Mouse (Mus musculus): ENCODE measurements around the gene Tnfrsf13c. TPM values are rescaled to one million over a fixed set of nuclear protein-coding genes. Genes with fewer than 3 reads are reported as not detected.

Gene Tnfrsf13c
- total and polyA plus RNA-seq, 3 experiments = 204 to 287 (median 257) TPM

DNA sequence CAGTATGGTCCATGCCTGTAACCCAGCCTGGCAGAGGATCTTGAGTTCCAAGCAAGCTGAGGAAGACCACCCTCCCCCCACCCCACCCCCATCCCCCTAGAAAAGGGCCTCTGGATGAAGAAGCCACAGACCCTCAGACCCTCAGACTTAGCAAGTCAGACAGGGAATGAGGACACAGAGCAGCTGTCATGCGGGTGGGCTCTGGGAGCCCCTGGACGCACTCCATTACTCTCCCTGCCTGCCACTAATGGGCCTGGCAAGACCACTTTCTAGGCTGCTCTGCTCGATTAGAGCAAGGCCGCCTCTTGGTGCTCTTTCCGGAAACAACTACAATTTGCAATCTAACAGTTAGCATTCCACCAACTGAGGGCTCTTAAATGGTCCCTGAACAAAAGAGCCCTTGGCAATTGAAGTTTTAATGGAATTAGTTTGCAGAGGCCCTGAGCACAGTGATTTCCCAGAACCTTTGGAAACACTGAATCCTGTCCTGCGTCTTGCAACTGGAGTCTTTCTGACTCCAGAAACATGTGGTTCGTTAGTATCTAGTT lies 46.4 kb downstream of the Tnfrsf13c start:
- in situ Hi-C loops (cut with MboI; ENCODE audit: low pct_ligation_motif_present, low pct_unique_long_range_greater_than_20kb, low sequenced_read_pairs) (no loop called here), dilution Hi-C loops (cut with MboI; ENCODE audit: extremely low pct_ligation_motif_present, extremely low pct_unique_long_range_greater_than_20kb, low sequenced_read_pairs) (no loop called here)
- H3K4me1 ChIP-seq (ENCODE audit: control insufficient read depth in 1 of 2, insufficient read depth in 2 of 2) = no peaks in the 10 kb centered on the region
- no peak for TF ChIP-seq ZC3H11A (IDR thresholded peaks at IDR 0.05; ENCODE audit: low read depth, low read length)
- no peak for TF ChIP-seq SIN3A (IDR thresholded peaks at IDR 0.05; ENCODE audit: low read length)
- TF ChIP-seq ELF1 (IDR thresholded peaks at IDR 0.05; ENCODE audit: low read depth, low read length) = no peak
- TF ChIP-seq PAX5 (IDR thresholded peaks at IDR 0.05; ENCODE audit: low read length) = no peak
- TF ChIP-seq BHLHE40 (IDR thresholded peaks at IDR 0.05; ENCODE audit: low read depth, low read length) = no peak
- TF ChIP-seq E2F4 (IDR thresholded peaks at IDR 0.05; ENCODE audit: insufficient replicate concordance, low read depth, low read length) = no peak
- no peak for TF ChIP-seq ZMIZ1 (IDR thresholded peaks at IDR 0.05; ENCODE audit: low read depth, low read length)
- no peak for TF ChIP-seq JUND (conservative IDR thresholded peaks at IDR 0.05; ENCODE audit: low read depth, low read length)
- H3K36me3 ChIP-seq (replicated peaks in 1 of 2; ENCODE audit: control insufficient read depth in 1 of 2, insufficient read depth in 1 of 2, low read length in 1 of 2) = peaks cover 87 to 98% of the 10 kb centered on the region in 2 experiments
- H3K27ac ChIP-seq (ENCODE audit: insufficient read depth, low read depth) = no peak overlapping the region
- H3K79me2 ChIP-seq (replicated peaks; ENCODE audit: control insufficient read depth, extremely low read depth, insufficient read depth, poor library complexity, severe bottlenecking) = no peaks in the 10 kb centered on the region; the same call in none of the 2 replicates
- no peak overlapping the region for H3K4me2 ChIP-seq (ENCODE audit: insufficient read depth, low read depth, poor library complexity, severe bottlenecking)
- H3K9me3 ChIP-seq (replicated peaks; ENCODE audit: low read length) = peaks cover 36% of the 10 kb centered on the region
- H3K9ac ChIP-seq (ENCODE audit: insufficient read depth, low read depth) = no peak overlapping the region
- DNase-seq (ENCODE audit: extremely low read depth) = no peak
- H3K4me3 ChIP-seq (replicated peaks in 1 of 3; ENCODE audit: low read depth in 2 of 3, low read length in 2 of 3, poor library complexity in 1 of 3) = no peak overlapping the region
- H3K27me3 ChIP-seq (replicated peaks) = no peaks in the 10 kb centered on the region

DNA sequence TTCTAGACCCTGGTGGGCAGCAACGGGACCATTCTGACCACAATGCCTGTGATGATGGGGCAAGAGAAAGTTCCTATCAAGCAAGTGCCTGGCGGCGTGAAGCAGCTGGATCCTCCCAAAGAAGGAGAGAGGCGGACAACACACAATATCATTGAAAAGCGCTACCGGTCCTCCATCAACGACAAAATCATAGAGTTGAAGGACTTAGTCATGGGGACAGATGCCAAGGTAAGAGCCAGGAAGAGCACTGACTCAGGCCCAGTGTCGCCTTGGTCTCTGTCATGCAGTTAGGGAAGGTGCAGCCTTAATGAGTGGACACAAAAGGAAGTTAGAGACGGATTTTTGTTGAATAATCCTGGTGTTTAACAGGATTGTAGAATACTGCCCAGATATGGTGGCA lies 49.1 kb downstream of the Tnfrsf13c start:
- H3K4me1 ChIP-seq (ENCODE audit: control insufficient read depth in 1 of 2, insufficient read depth in 2 of 2) = no peaks in the 10 kb centered on the region
- peaks cover 15% of the 10 kb centered on the region for H3K9me3 ChIP-seq (replicated peaks; ENCODE audit: low read length)
- H3K27ac ChIP-seq (ENCODE audit: insufficient read depth, low read depth) = no peak overlapping the region
- no peak for DNase-seq (ENCODE audit: extremely low read depth)
- H3K27me3 ChIP-seq (replicated peaks) = no peaks in the 10 kb centered on the region
- TF ChIP-seq KAT2A (IDR thresholded peaks at IDR 0.05; ENCODE audit: insufficient replicate concordance, low read length) = no peak
- dilution Hi-C loops (cut with MboI; ENCODE audit: extremely low pct_ligation_motif_present, extremely low pct_unique_long_range_greater_than_20kb, low sequenced_read_pairs) = no loop called here
- no peak overlapping the region for H3K4me2 ChIP-seq (ENCODE audit: insufficient read depth, low read depth, poor library complexity, severe bottlenecking)
- H3K4me3 ChIP-seq (replicated peaks in 1 of 3; ENCODE audit: low read depth in 2 of 3, low read length in 2 of 3, poor library complexity in 1 of 3) = no peak overlapping the region
- H3K36me3 ChIP-seq (replicated peaks in 1 of 2; ENCODE audit: control insufficient read depth in 1 of 2, insufficient read depth in 1 of 2, low read length in 1 of 2) = peaks cover 90 to 97% of the 10 kb centered on the region in 2 experiments
- in situ Hi-C loops (cut with MboI; ENCODE audit: low pct_ligation_motif_present, low pct_unique_long_range_greater_than_20kb, low sequenced_read_pairs) = no loop called here
- H3K9ac ChIP-seq (ENCODE audit: insufficient read depth, low read depth) = no peak overlapping the region
- peaks cover 5% of the 10 kb centered on the region for H3K79me2 ChIP-seq (replicated peaks; ENCODE audit: control insufficient read depth, extremely low read depth, insufficient read depth, poor library complexity, severe bottlenecking)

DNA sequence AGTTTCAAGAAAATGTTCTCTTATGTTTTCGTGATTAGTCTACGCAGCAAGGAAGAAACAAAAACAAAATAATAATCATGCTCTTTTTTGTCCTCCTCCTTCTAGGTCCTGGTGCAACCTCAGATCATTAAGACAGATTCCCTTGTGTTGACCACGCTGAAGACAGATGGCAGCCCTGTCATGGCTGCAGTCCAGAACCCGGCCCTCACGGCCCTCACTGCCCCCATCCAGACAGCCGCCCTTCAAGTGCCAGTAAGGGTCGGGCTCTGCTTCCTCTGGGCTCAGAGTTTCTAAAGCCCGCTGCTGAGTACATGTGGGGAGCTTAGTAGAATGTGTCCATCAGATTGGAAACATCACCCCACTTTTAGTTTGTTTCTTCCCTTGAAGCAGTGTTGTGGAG lies 51.5 kb downstream of the Tnfrsf13c start:
- Histone ChIP-seq H3K79me2 (replicated peaks; ENCODE audit: control insufficient read depth, extremely low read depth, insufficient read depth, poor library complexity, severe bottlenecking) (peaks cover 28% of the 10 kb centered on the region), H3K4me2 (ENCODE audit: insufficient read depth, low read depth, poor library complexity, severe bottlenecking) (no peak overlapping the region), H3K27ac (ENCODE audit: insufficient read depth, low read depth) (no peak overlapping the region), H3K4me1 (ENCODE audit: control insufficient read depth in 1 of 2, insufficient read depth in 2 of 2) (peaks cover 9 to 17% of the 10 kb centered on the region in 2 experiments), H3K36me3 (replicated peaks in 1 of 2; ENCODE audit: control insufficient read depth in 1 of 2, insufficient read depth in 1 of 2, low read length in 1 of 2) (peaks cover 71 to 97% of the 10 kb centered on the region in 2 experiments), H3K4me3 (replicated peaks in 1 of 3; ENCODE audit: low read depth in 2 of 3, low read length in 2 of 3, poor library complexity in 1 of 3) (no peak overlapping the region), H3K9me3 (replicated peaks; ENCODE audit: low read length) (no peaks in the 10 kb centered on the region), H3K9ac (ENCODE audit: insufficient read depth, low read depth) (no peak overlapping the region), H3K27me3 (replicated peaks) (no peaks in the 10 kb centered on the region)
- DNase-seq (ENCODE audit: extremely low read depth) = no peak
- in situ Hi-C loops (cut with MboI; ENCODE audit: low pct_ligation_motif_present, low pct_unique_long_range_greater_than_20kb, low sequenced_read_pairs) (no loop called here), dilution Hi-C loops (cut with MboI; ENCODE audit: extremely low pct_ligation_motif_present, extremely low pct_unique_long_range_greater_than_20kb, low sequenced_read_pairs) (no loop called here)
- TF ChIP-seq GABPA (IDR thresholded peaks at IDR 0.05; ENCODE audit: insufficient replicate concordance, low read depth, low read length) (no peak), E2F4 (IDR thresholded peaks at IDR 0.05; ENCODE audit: insufficient replicate concordance, low read depth, low read length) (no peak), RCOR1 (conservative IDR thresholded peaks at IDR 0.05; ENCODE audit: low read depth, low read length) (no peak), SIN3A (IDR thresholded peaks at IDR 0.05; ENCODE audit: low read length) (no peak), USF1 (IDR thresholded peaks at IDR 0.05; ENCODE audit: low read depth, low read length) (no peak), MAFK (IDR thresholded peaks at IDR 0.05; ENCODE audit: insufficient replicate concordance, low read length) (no peak), POLR2AphosphoS2 (IDR thresholded peaks at IDR 0.05; ENCODE audit: low read depth, low read length) (no peak), ZMIZ1 (IDR thresholded peaks at IDR 0.05; ENCODE audit: low read depth, low read length) (no peak), ETS1 (conservative IDR thresholded peaks at IDR 0.05; ENCODE audit: low read depth, low read length) (no peak), CTCF (conservative IDR thresholded peaks at IDR 0.05 in 1 of 2, IDR thresholded peaks at IDR 0.05 in 1 of 2; ENCODE audit: low read depth in 2 of 2, low read length in 2 of 2) (no peak), USF2 (conservative IDR thresholded peaks at IDR 0.05; ENCODE audit: low read depth, low read length) (no peak), CHD1 (IDR thresholded peaks at IDR 0.05; ENCODE audit: low read depth, low read length) (no peak), RAD21 (IDR thresholded peaks at IDR 0.05; ENCODE audit: low read depth, low read length) (no peak), SMC3 (IDR thresholded peaks at IDR 0.05; ENCODE audit: low read depth, low read length) (no peak), EP300 (IDR thresholded peaks at IDR 0.05; ENCODE audit: low read length) (no peak), MXI1 (IDR thresholded peaks at IDR 0.05; ENCODE audit: low read depth, low read length) (no peak), UBTF (IDR thresholded peaks at IDR 0.05; ENCODE audit: low read depth, low read length) (no peak), POLR2A (IDR thresholded peaks at IDR 0.05; ENCODE audit: low read depth, low read length) (no peak)

Measured in CH12.LX (cell line).